In the genomic region with DNA sequence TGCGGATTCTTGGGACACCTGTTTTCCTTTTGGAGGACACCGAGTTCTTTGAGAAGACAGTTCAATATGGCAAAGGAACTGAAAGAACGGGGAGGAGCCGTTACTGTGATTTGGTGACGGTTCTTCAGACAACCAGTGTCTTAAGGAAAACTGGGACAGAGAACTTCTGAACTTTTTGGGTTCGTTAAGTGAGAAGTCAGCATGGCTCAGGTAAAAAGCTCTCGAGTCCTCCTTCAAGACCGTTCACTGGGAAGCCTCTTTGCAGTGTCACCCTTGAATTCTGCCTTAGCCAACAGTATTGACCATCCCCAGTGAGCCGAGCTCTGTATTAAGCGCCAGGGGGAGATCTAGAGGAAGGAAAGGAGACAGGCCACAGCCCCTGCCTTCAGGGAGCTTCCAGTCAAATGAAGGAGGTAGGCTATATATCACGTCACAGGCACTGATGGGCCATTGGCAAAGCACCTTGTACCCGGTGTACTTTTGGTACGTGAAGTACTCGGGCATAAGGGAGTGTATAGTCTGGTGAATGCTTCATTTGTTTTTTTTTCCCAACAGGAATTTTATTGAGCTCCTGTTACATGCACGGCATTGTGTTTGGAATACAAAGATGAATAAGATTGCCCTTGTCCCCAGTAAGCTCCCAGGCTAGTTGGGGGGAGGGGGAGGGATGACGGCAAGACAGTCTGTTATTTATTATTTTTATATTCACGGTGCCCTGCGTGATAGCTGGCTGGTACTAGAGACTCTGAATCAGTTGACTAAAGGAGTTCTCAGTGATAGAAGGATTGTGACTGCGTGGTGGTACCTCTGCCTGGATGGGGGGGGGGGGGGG, we compare ENCODE assay signal across 8 mouse cellular contexts. TPM values are rescaled to one million over a fixed set of nuclear protein-coding genes. Genes with fewer than 3 reads are reported as not detected.
DNase-seq lines count a peak whose midpoint lies in the region; ATAC-seq and TF ChIP-seq lines count a peak whose summit lies in the region.

A gene (minus strand): TSS at position 51 of the 832 bp plus-strand sequence.

- peak within 1 kb of the TSS; percentile 80 for H3K4me3 ChIP-seq in lung, embryonic 14.5 days (ENCODE audit: low read depth, low read length)
- H3K4me3 ChIP-seq in midbrain, embryonic 16.5 days (ENCODE audit: low read depth, low read length) = peak within 1 kb of the TSS; percentile 94

- H3K4me2 ChIP-seq in lung, embryonic 14.5 days = peak within 1 kb of the TSS; percentile 68
- peak within 1 kb of the TSS; percentile 78 for H3K4me2 ChIP-seq in midbrain, embryonic 16.5 days (ENCODE audit: low read length)

- H3K4me1 ChIP-seq in lung, embryonic 14.5 days (ENCODE audit: insufficient read depth) = peaks cover 15% of the 10 kb centered on the region
- peaks cover 33% of the 10 kb centered on the region for H3K4me1 ChIP-seq in midbrain, embryonic 16.5 days (ENCODE audit: control insufficient read depth, insufficient read depth, low read length)

- peaks cover 56% of the 10 kb centered on the region for H3K36me3 ChIP-seq in lung, embryonic 14.5 days (ENCODE audit: insufficient read depth)
- peaks cover 11% of the 10 kb centered on the region; the same call in 1 of the 2 replicates for H3K36me3 ChIP-seq in midbrain, embryonic 16.5 days (ENCODE audit: control insufficient read depth, insufficient read depth, low read length)

- H3K9me3 ChIP-seq in lung, embryonic 14.5 days (ENCODE audit: low read depth, low read length) = no peaks in the 10 kb centered on the region
- no peaks in the 10 kb centered on the region for H3K9me3 ChIP-seq in midbrain, embryonic 16.5 days (replicated peaks; ENCODE audit: control insufficient read depth, low read length, poor library complexity, severe bottlenecking)

- no peak for ATAC-seq in lung, embryonic 14.5 days (ENCODE audit: insufficient read depth)
- no peak for ATAC-seq in midbrain, embryonic 16.5 days

- H3K9ac ChIP-seq in lung, embryonic 14.5 days = peak within 1 kb of the TSS; percentile 91
- peak within 1 kb of the TSS; percentile 83 for H3K9ac ChIP-seq in midbrain, embryonic 16.5 days (ENCODE audit: low read depth, low read length)

- WGBS in lung, embryonic 14.5 days = 38% methylated on average over 19 of the region's 19 CpGs
- 62% methylated on average over 19 of the region's 19 CpGs for WGBS in midbrain, embryonic 16.5 days

- 0 out of 2 replicates have a peak, but pooled peaks have one; percentile 11 for TF ChIP-seq CTCF in lung, embryonic 14.5 days (IDR thresholded peaks at IDR 0.05; ENCODE audit: low read depth)

- H3K27me3 ChIP-seq in lung, embryonic 14.5 days (ENCODE audit: insufficient read depth, low read length) = no peaks in the 10 kb centered on the region
- no peaks in the 10 kb centered on the region for H3K27me3 ChIP-seq in midbrain, embryonic 16.5 days (ENCODE audit: control insufficient read depth, insufficient read depth, low read depth, low read length)

- peak; percentile 26 for DNase-seq in lung, embryonic 14.5 days
- no peak for DNase-seq in lung, postnatal 25 days (ENCODE audit: low spot score)
- DNase-seq in adrenal gland, postnatal 10 days = no peak
- DNase-seq in gonadal fat pad, adult 2 months (ENCODE audit: low read depth) = no peak
- no peak for DNase-seq in layer of hippocampus, postnatal 10 days (ENCODE audit: low spot score in 2 of 2)
- DNase-seq in thymus, postnatal 36 days = no peak
- no peak for DNase-seq in cerebellum, postnatal 14 days

- H3K27ac ChIP-seq in lung, embryonic 14.5 days (ENCODE audit: low read depth) = peak within 1 kb of the TSS; percentile 99
- peak within 1 kb of the TSS; percentile 97 for H3K27ac ChIP-seq in midbrain, embryonic 16.5 days (ENCODE audit: low read length)

RNA-seq across cellular contexts. Expression of the gene that starts here (rescaled TPM):
- polyA plus RNA-seq in lung, embryonic 14.5 days (2014; fragmentation: Nextera tagmentation; extraction: Ambion mirVana) = 59.1 and 68.1 TPM in 2 replicates
- total RNA-seq in adrenal gland, postnatal 10 days (2021) = 100 to 1,000 TPM; 155 to 156 TPM
- polyA plus RNA-seq in gonadal fat pad, adult 2 months (2012; rRNA removed) = 237 and 241 TPM in 2 replicates
- 10 to 100 TPM; 33.0 to 38.7 TPM for total RNA-seq in layer of hippocampus, postnatal 10 days (2021)
- 33.1 and 33.2 TPM in 2 replicates for polyA plus RNA-seq in midbrain, embryonic 16.5 days (2015; fragmentation: Nextera tagmentation; extraction: Ambion mirVana)
